Mouse (Mus musculus) gastrocnemius, postnatal 4 days (tissue): ENCODE measurements around the gene Slc6a14. TPM values are rescaled to one million over a fixed set of nuclear protein-coding genes. Genes with fewer than 3 reads are reported as not detected.
A peak's percentile ranks its signal among the peaks of the same experiment; 100 is the strongest.

Source experiments
- DNase-seq, 2 experiments: peaks; one replicate each; pipeline ENCODE4 v3.0.0; 2021 to 2022; ENCODE audit warnings: low spot score in 2 of 2, mixed read lengths in 2 of 2
- long read RNA-seq, 2 experiments: library from polyadenylated mRNA; stranded (forward); transcript quantifications; one replicate each; pipeline ENCODE4 v2.0.0; 2021
- total RNA-seq, 2 experiments: library from RNA; stranded (reverse); gene quantifications; 2 replicates each; pipeline ENCODE4 v1.2.3; 2021

Gene Slc6a14
- total RNA-seq, result not detected
- long read RNA-seq, experiment 1, result 0 reads
- long read RNA-seq, experiment 2, result 0 reads

DNA sequence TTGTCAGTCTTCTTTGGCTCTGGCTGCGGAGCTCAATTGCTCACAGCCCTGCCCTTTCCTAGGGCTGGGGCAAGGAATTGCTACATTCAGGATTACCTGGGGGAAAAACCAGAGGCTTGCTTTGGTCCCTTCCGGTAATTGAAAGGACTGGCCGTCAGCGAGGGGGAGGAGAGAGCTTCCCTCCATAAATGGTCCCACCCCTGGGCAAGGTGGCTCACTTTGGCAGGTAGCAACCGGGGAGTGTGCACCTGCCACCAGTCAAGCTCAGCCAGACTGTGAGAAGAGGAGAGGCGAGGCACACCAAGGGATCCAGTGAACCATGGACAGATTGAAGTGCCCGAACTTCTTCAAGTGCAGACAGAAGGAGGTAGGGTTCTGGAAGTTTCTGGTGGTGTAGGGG lies at the start of gene Slc6a14:
Slc6a14 (plus strand) TSS at position 68 of the 400 bp plus-strand sequence.
- DNase-seq, result no peak

GRCm38 (mm10) chrX:21670896-21671295 lies 43.8 kb upstream of the Slc6a14 start:
- DNase-seq, result peak in 1 of 2 experiments; percentile 7

DNA sequence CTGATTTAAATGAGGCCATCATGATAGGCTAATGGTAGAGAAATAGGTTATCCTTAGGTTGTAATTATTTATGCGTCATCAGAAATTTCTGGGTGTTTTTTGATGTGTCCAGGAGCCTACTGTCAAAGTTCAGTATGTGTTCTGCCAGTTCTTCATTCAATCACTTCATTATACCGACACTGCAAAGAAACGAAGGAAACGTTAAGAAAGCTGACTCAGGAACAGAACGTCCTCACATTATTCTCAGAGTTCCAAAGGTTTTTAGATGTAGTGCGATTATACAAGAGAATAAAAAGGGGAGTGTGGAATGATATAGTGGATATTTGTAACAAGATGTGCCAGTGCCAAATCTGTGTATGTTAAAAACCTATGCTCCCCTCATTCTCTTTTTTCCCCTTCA lies 19.5 kb upstream of the Slc6a14 start:
- no peak for DNase-seq

DNA sequence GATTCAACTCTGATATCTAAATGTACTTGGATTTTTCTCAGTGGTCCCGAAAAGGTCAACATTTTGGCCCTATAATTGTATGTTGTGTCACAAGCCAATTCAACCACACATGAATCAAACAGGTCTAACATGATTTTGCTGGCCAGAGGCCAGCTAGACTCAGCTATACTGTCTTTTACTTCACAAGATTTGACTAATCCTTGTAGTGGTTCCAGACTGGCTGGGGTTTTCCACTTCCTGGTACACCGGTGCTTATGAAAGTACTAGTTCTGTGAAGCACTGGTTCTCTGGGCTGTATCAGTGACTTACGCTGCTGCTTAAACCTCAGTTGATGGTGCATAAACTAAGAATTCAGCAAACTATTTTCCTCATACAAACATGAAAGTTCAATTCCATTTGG lies 19.0 kb upstream of the Slc6a14 start:
- no peak for DNase-seq

DNA sequence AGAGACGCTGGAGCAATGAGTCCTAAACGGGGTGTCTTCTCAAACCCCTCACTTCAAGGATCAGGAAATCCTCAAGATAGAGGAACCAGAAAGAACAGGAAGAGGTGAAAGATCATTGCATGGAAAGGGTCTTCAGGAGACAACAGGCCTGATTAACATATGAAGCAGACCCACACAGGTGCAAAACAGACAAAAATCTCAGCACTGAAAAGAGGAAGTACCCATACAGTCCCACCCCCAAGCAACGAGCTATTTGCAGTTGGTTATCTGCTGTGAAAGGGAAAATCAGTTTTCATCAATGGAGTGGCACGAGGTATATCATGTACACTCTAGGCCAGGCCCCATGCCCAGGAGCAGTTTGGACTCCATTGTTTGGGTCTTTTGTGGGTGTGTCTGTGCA lies 13.1 kb upstream of the Slc6a14 start:
- no peak for DNase-seq

GRCm38 (mm10) chrX:21704470-21704869 lies 10.2 kb upstream of the Slc6a14 start:
- DNase-seq, result no peak

DNA sequence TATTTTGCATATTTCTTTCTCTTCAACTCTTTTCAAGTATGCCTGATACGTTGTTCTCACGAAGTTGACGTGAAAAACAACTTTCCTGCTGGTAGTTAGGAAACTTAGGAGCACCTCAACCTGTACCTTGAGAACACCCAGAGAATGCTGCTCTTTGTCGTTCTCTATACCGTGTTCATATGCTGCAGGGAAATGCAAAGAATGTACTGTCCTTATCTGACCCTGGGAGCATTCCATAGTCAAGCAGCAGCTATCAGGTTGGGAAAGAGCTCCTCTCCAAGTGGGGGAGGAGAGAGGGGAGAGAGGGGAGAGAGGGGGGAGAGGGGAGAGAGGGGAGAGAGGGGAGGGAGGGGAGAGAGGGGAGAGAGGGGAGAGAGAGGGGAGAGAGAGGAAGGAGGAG lies 597 bp downstream of the Slc6a14 start:
- DNase-seq, result no peak

GRCm38 (mm10) chrX:21716885-21717284 lies 2.2 kb downstream of the Slc6a14 start:
- no peak for DNase-seq

GRCm38 (mm10) chrX:21744997-21745396 lies 30.3 kb downstream of the Slc6a14 start, which contains the start of gene Gm28269:
Gm28269 (minus strand) TSS chrX:21745097.
- DNase-seq, result no peak

Other genes with a start within 250 kb of the Slc6a14 start
- 100 to 1,000 TPM; 212 to 217 TPM for gene Agtr2, start 230.4 kb upstream of the Slc6a14 start, total RNA-seq
- gene Gm28269, start 30.2 kb downstream of the Slc6a14 start, total RNA-seq, result not detected